Mouse (Mus musculus) olfactory bulb, adult 2 months (tissue): ENCODE measurements around the gene Gabarapl2.
A peak's percentile ranks its signal among the peaks of the same experiment; 100 is the strongest.

ENCODE experiments used
- CTCF ChIP-seq: fragments of 200-500 bp; IDR thresholded peaks from 2 replicates; pipeline ENCODE4 v1.5.1; 2012; ENCODE audit warnings: low read depth, mild to moderate bottlenecking, low read length, moderate library complexity; ENCODE audit not compliant: insufficient read depth
- POLR2A ChIP-seq: fragments of 200-500 bp; IDR thresholded peaks from 2 replicates; pipeline ENCODE4 v1.6.1; 2012; ENCODE audit warnings: mild to moderate bottlenecking, low read depth, low read length, moderate library complexity; ENCODE audit not compliant: insufficient read depth

DNA sequence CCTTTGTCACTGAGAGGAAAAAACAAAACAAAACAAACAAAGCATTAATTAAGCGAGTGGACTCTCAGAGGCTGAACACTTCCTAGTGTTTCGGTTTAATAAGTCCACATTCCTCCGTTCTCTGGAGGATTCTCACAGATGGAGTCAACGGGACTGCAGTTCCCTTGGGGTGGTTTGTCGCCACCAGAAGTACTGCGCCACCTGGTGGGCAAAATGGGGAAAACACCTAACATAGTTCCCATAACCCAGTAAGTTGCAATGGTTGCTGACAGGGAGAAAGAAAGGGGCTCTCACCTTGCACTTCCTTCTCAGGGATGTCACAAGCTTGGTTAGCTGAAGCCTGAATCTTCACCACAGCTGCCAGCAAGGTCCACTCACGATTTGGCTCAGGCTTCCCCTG is 49.4 kb downstream of the Gabarapl2 start:
- TF ChIP-seq CTCF (peak; percentile 42; the same call in 1 of the 2 replicates), POLR2A (no peak)
